Mouse (Mus musculus) testis, adult 2 months (tissue): ENCODE data around the gene Gnb1l. TPM values are rescaled to one million over a fixed set of nuclear protein-coding genes. Genes with fewer than 3 reads are reported as not detected.

Experiments
- H3K27ac ChIP-seq: fragments of 200-500 bp; 2 replicates; pipeline ENCODE4 v1.5.1; 2012; ENCODE audit warnings: low read depth, low read length; ENCODE audit not compliant: control insufficient read depth, insufficient read depth
- H3K27me3 ChIP-seq: fragments of 200-500 bp; 2 replicates; pipeline ENCODE4 v1.6.1; 2012; ENCODE audit warnings: mild to moderate bottlenecking, low read length, moderate library complexity; ENCODE audit not compliant: control insufficient read depth, insufficient read depth
- H3K36me3 ChIP-seq: fragments of 200-500 bp; 2 replicates; pipeline ENCODE4 v1.6.1; 2012; ENCODE audit warnings: mild to moderate bottlenecking, low read length; ENCODE audit not compliant: control insufficient read depth, insufficient read depth
- H3K4me1 ChIP-seq: fragments of 200-500 bp; 2 replicates; pipeline ENCODE4 v1.6.1; 2012; ENCODE audit warnings: low read length; ENCODE audit not compliant: control insufficient read depth, insufficient read depth
- H3K4me3 ChIP-seq: fragments of 200-500 bp; 2 replicates; pipeline ENCODE4 v1.5.1; 2012; ENCODE audit warnings: low read depth, mild to moderate bottlenecking, low read length, moderate library complexity, mixed read lengths; ENCODE audit not compliant: control insufficient read depth
- CTCF ChIP-seq: fragments of 200-500 bp; IDR thresholded peaks from 2 replicates; pipeline ENCODE4 v1.5.1; 2012; ENCODE audit warnings: low read depth, mild to moderate bottlenecking, inconsistent platforms, low read length, moderate library complexity; ENCODE audit not compliant: control insufficient read depth, insufficient read depth, insufficient replicate concordance
- POLR2A ChIP-seq: fragments of 200-500 bp; IDR thresholded peaks from 2 replicates; pipeline ENCODE4 v1.6.1; 2012; ENCODE audit warnings: low read depth, mild to moderate bottlenecking, inconsistent platforms, low read length, moderate library complexity; ENCODE audit not compliant: control insufficient read depth
- polyA plus RNA-seq: library from polyadenylated mRNA; depleted of rRNA; stranded (reverse); fragments of >200 nt; gene quantifications from 2 replicates; pipeline ENCODE4 v1.2.3, GENCODE M21; 2012; rRNA removed

Gene Gnb1l
- polyA plus RNA-seq, 1 experiment, result 75.5 TPM

GRCm38 (mm10) chr16:18601447-18601846, 102.9 kb downstream of the Gnb1l start:
- Histone ChIP-seq H3K27me3 (no peaks in the 10 kb centered on the region), H3K36me3 (no peaks in the 10 kb centered on the region), H3K4me3 (no peak overlapping the region), H3K27ac (no peak overlapping the region), H3K4me1 (no peaks in the 10 kb centered on the region)
- TF ChIP-seq CTCF (no peak), POLR2A (no peak)

GRCm38 (mm10) chr16:18604267-18604701, 105.8 kb downstream of the Gnb1l start:
- Histone ChIP-seq H3K36me3 (no peaks in the 10 kb centered on the region), H3K4me1 (peaks cover 5% of the 10 kb centered on the region), H3K27ac (no peak overlapping the region), H3K4me3 (no peak overlapping the region), H3K27me3 (no peaks in the 10 kb centered on the region)
- TF ChIP-seq POLR2A (no peak), CTCF (no peak)

GRCm38 (mm10) chr16:18605705-18606104, 107.2 kb downstream of the Gnb1l start:
- Histone ChIP-seq H3K27ac (no peak overlapping the region), H3K36me3 (no peaks in the 10 kb centered on the region), H3K4me1 (peaks cover 5% of the 10 kb centered on the region), H3K4me3 (no peak overlapping the region), H3K27me3 (no peaks in the 10 kb centered on the region)
- TF ChIP-seq CTCF (no peak), POLR2A (no peak)

GRCm38 (mm10) chr16:18608226-18608625, 109.7 kb downstream of the Gnb1l start:
- Histone ChIP-seq H3K4me1 (peaks cover 5% of the 10 kb centered on the region), H3K27ac (no peak overlapping the region), H3K36me3 (no peaks in the 10 kb centered on the region), H3K27me3 (no peaks in the 10 kb centered on the region), H3K4me3 (no peak overlapping the region)
- TF ChIP-seq POLR2A (no peak), CTCF (no peak)

- no peak overlapping the region for H3K4me3 ChIP-seq
- H3K36me3 ChIP-seq, result no peaks in the 10 kb centered on the region
- no peaks in the 10 kb centered on the region for H3K27me3 ChIP-seq
- TF ChIP-seq POLR2A, result no peak
- no peak for TF ChIP-seq CTCF
- peaks cover 5% of the 10 kb centered on the region for H3K4me1 ChIP-seq
- no peak overlapping the region for H3K27ac ChIP-seq
Observed at GRCm38 (mm10) chr16:18609099-18609498, 110.6 kb downstream of the Gnb1l start.

DNA sequence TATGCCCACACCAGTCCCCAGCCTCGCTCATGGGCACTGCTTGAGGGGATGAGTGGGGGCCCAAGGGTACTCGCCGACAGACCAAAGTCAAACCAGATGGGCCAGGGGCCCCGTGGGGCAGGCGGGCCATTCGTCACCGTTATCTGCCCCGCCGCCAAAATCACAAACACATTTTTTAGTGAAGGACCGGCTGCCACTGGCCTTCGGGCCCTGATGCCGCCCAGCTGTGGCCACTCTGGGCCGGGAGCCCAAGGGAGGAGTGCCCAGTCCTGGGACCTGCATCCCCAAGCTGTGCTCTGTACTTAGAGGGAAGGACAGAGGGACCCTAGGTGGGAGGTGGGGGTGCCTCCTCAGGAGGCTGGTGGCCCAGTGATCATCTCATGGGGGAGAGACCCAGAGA, 113.2 kb downstream of the Gnb1l start:
- Histone ChIP-seq H3K4me1 (peaks cover 5% of the 10 kb centered on the region), H3K4me3 (no peak overlapping the region), H3K27me3 (no peaks in the 10 kb centered on the region), H3K36me3 (no peaks in the 10 kb centered on the region), H3K27ac (no peak overlapping the region)
- TF ChIP-seq CTCF (no peak), POLR2A (no peak)

DNA sequence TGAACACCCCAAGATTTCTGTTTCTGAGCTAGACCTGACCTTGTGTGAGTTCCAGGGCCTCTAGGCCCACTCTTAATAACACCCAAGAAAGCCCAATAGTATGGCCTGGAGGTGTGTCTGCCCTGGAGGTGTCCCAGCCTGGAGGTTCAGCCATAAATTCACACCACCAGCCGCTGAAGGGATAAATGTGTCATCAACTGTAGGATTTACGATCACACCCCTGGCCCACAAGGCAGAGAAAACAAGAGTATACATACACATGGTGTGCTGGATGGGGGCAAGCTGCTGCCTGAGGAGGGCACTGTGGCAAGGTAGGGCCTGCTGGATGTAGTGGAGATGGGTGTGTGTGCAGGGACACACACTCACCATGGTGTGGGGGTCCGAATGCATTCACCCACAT, 114.8 kb downstream of the Gnb1l start:
- no peaks in the 10 kb centered on the region for H3K36me3 ChIP-seq
- H3K27ac ChIP-seq, result no peak overlapping the region
- no peaks in the 10 kb centered on the region for H3K27me3 ChIP-seq
- TF ChIP-seq POLR2A, result no peak
- peaks cover 15% of the 10 kb centered on the region for H3K4me1 ChIP-seq
- no peak overlapping the region for H3K4me3 ChIP-seq

Other genes starting within 250 kb of the Gnb1l start
- 64.4 and 76.0 TPM in 2 replicates for gene Ranbp1, start 250.0 kb upstream of the Gnb1l start, polyA plus RNA-seq
- gene Gm49776, start 240.4 kb upstream of the Gnb1l start, polyA plus RNA-seq, result 0.38 and 0.58 TPM in 2 replicates
- 23.3 and 28.9 TPM in 2 replicates for gene Dgcr8, start 209.5 kb upstream of the Gnb1l start, polyA plus RNA-seq
- gene Tango2, start 150.6 kb upstream of the Gnb1l start, polyA plus RNA-seq, result 10.9 and 11.6 TPM in 2 replicates
- gene Arvcf, start 150.5 kb upstream of the Gnb1l start, polyA plus RNA-seq, result 7.8 and 10.9 TPM in 2 replicates
- 4.3 and 4.5 TPM in 2 replicates for gene Txnrd2, start 72.3 kb upstream of the Gnb1l start, polyA plus RNA-seq
- 12.2 and 20.1 TPM in 2 replicates for gene Comt, start 71.9 kb upstream of the Gnb1l start, polyA plus RNA-seq
- 7.0 and 7.1 TPM in 2 replicates for gene Rtl10, start 188 bp downstream of the Gnb1l start, polyA plus RNA-seq
- 4.2 and 6.1 TPM in 2 replicates for gene Tbx1, start 92.0 kb downstream of the Gnb1l start, polyA plus RNA-seq
- gene Gp1bb, start 123.7 kb downstream of the Gnb1l start, polyA plus RNA-seq, result 7.8 and 10.9 TPM in 2 replicates
- 9.5 and 11.6 TPM in 2 replicates for gene Gm49601, start 127.7 kb downstream of the Gnb1l start, polyA plus RNA-seq
- 62.5 and 63.0 TPM in 2 replicates for gene Sept5, start 131.2 kb downstream of the Gnb1l start, polyA plus RNA-seq